Mouse (Mus musculus) Muller cell, postnatal 12 days (primary cell): ENCODE measurements around the gene Nexn.

ENCODE experiments used
- DNase-seq: peaks from one replicate; pipeline ENCODE4 v3.0.0-alpha.2; 2015; ENCODE audit errors: inconsistent ontology term

Gene Nexn

GRCm38 (mm10) chr3:152278431-152278830 lies 12.3 kb upstream of the Nexn start:
- no peak for DNase-seq

GRCm38 (mm10) chr3:152277912-152278311 lies 11.8 kb upstream of the Nexn start:
- no peak for DNase-seq

GRCm38 (mm10) chr3:152276935-152277334 lies 10.8 kb upstream of the Nexn start:
- DNase-seq = no peak

- no peak for DNase-seq
Observed at GRCm38 (mm10) chr3:152275008-152275407, 8.9 kb upstream of the Nexn start.

- DNase-seq = no peak
Observed at GRCm38 (mm10) chr3:152272974-152273685, 7.0 kb upstream of the Nexn start.

- DNase-seq = no peak
Observed at GRCm38 (mm10) chr3:152271876-152272275, 5.7 kb upstream of the Nexn start.

- DNase-seq = no peak
Observed at GRCm38 (mm10) chr3:152271071-152271710, 5.0 kb upstream of the Nexn start.

GRCm38 (mm10) chr3:152268099-152268498 lies 1.9 kb upstream of the Nexn start:
- no peak for DNase-seq

- peak; percentile 89 for DNase-seq
Observed at GRCm38 (mm10) chr3:152265351-152266035, 657 bp downstream of the Nexn start.

GRCm38 (mm10) chr3:152264830-152265229 lies 1.3 kb downstream of the Nexn start:
- DNase-seq = no peak

GRCm38 (mm10) chr3:152264374-152264773 lies 1.8 kb downstream of the Nexn start:
- DNase-seq = no peak

- DNase-seq = no peak
Observed at GRCm38 (mm10) chr3:152261948-152262347, 4.2 kb downstream of the Nexn start.

- DNase-seq = no peak
Observed at GRCm38 (mm10) chr3:152261436-152261835, 4.7 kb downstream of the Nexn start.

- no peak for DNase-seq
Observed at GRCm38 (mm10) chr3:152260362-152260761, 5.8 kb downstream of the Nexn start.

- DNase-seq = peak; percentile 52
Observed at GRCm38 (mm10) chr3:152259409-152259808, 6.7 kb downstream of the Nexn start.

GRCm38 (mm10) chr3:152257528-152257927 lies 8.6 kb downstream of the Nexn start:
- DNase-seq = no peak

- no peak for DNase-seq
Observed at GRCm38 (mm10) chr3:152250487-152250886, 15.7 kb downstream of the Nexn start.

- DNase-seq = no peak
Observed at GRCm38 (mm10) chr3:152247708-152248107, 18.4 kb downstream of the Nexn start.

GRCm38 (mm10) chr3:152245273-152245910 lies 20.8 kb downstream of the Nexn start:
- peak; percentile 42 for DNase-seq

GRCm38 (mm10) chr3:152243304-152243703 lies 22.8 kb downstream of the Nexn start:
- no peak for DNase-seq

- DNase-seq = no peak
Observed at GRCm38 (mm10) chr3:152241098-152241497, 25.1 kb downstream of the Nexn start.

- DNase-seq = no peak
Observed at GRCm38 (mm10) chr3:152239592-152239991, 26.6 kb downstream of the Nexn start.
